Mouse (Mus musculus): ENCODE data around the gene Nfkbib. TPM values are rescaled to one million over a fixed set of nuclear protein-coding genes. Genes with fewer than 3 reads are reported as not detected.
A peak's percentile ranks its signal among the peaks of the same experiment; 100 is the strongest.

Gene Nfkbib
- polyA plus RNA-seq, 1 experiment from 2014 or later, result 50.5 TPM

GRCm38 (mm10) chr7:28719159-28719558 is 48.2 kb downstream of the Nfkbib start:
- no peaks in the 10 kb centered on the region for H3K27me3 ChIP-seq (ENCODE audit: low read depth, poor library complexity, severe bottlenecking)

GRCm38 (mm10) chr7:28717726-28718125 is 49.6 kb downstream of the Nfkbib start:
- no peak for DNase-seq (ENCODE audit: low spot score)
- H3K4me1 ChIP-seq, result peaks cover 31% of the 10 kb centered on the region
- H3K4me3 ChIP-seq, result no peak overlapping the region
- 92% methylated on average over 10 of the region's 10 CpGs for WGBS
- H3K27ac ChIP-seq, result no peak overlapping the region
- H3K36me3 ChIP-seq, result no peaks in the 10 kb centered on the region
- H3K9me3 ChIP-seq (replicated peaks), result no peaks in the 10 kb centered on the region
- no peaks in the 10 kb centered on the region for H3K27me3 ChIP-seq (ENCODE audit: low read depth, poor library complexity, severe bottlenecking)

More at GRCm38 (mm10) chr7:28719159-28719558, 48.2 kb downstream of the Nfkbib start:
- H3K36me3 ChIP-seq, result peaks cover 2% of the 10 kb centered on the region; the same call in 1 of the 2 replicates
- DNase-seq (ENCODE audit: low spot score), result no peak
- H3K9me3 ChIP-seq (replicated peaks), result no peaks in the 10 kb centered on the region; the same call in 1 of the 2 replicates
- peaks cover 31% of the 10 kb centered on the region for H3K4me1 ChIP-seq
- H3K4me3 ChIP-seq, result no peak overlapping the region
- 59% methylated on average over 4 of the region's 4 CpGs for WGBS
- no peak overlapping the region for H3K27ac ChIP-seq

- Histone ChIP-seq H3K27me3 (ENCODE audit: low read depth, poor library complexity, severe bottlenecking) (no peaks in the 10 kb centered on the region), H3K27ac (peak within 1 kb of the TSS; percentile 89), H3K4me3 (peak within 1 kb of the TSS; percentile 64), H3K36me3 (no peaks in the 10 kb centered on the region), H3K9me3 (replicated peaks) (no peaks in the 10 kb centered on the region), H3K4me1 (peaks cover 31% of the 10 kb centered on the region)
- 4% methylated on average over 36 of the region's 36 CpGs for WGBS
- DNase-seq (ENCODE audit: low spot score), result peak; percentile 88
Observed at GRCm38 (mm10) chr7:28716590-28717281, 50.6 kb downstream of the Nfkbib start, which contains the start of gene Fbxo17. Gene Fbxo17, plus strand, starts transcription at chr7:28716804.

GRCm38 (mm10) chr7:28715598-28715997 is 51.7 kb downstream of the Nfkbib start:
- 96% methylated on average over 2 of the region's 2 CpGs for WGBS
- Histone ChIP-seq H3K4me1 (peaks cover 31% of the 10 kb centered on the region), H3K27ac (no peak overlapping the region), H3K4me3 (no peak overlapping the region), H3K36me3 (no peaks in the 10 kb centered on the region), H3K27me3 (ENCODE audit: low read depth, poor library complexity, severe bottlenecking) (no peaks in the 10 kb centered on the region), H3K9me3 (replicated peaks) (no peaks in the 10 kb centered on the region)
- no peak for DNase-seq (ENCODE audit: low spot score)

- no peaks in the 10 kb centered on the region for H3K27me3 ChIP-seq (ENCODE audit: low read depth, poor library complexity, severe bottlenecking)
- no peaks in the 10 kb centered on the region for H3K36me3 ChIP-seq
- H3K4me1 ChIP-seq, result peaks cover 33% of the 10 kb centered on the region
- 88% methylated on average over 5 of the region's 5 CpGs for WGBS
- no peaks in the 10 kb centered on the region for H3K9me3 ChIP-seq (replicated peaks)
- H3K4me3 ChIP-seq, result no peak overlapping the region
- H3K27ac ChIP-seq, result no peak overlapping the region
- DNase-seq (ENCODE audit: low spot score), result no peak
Observed at GRCm38 (mm10) chr7:28714667-28715066, 52.6 kb downstream of the Nfkbib start.

DNA sequence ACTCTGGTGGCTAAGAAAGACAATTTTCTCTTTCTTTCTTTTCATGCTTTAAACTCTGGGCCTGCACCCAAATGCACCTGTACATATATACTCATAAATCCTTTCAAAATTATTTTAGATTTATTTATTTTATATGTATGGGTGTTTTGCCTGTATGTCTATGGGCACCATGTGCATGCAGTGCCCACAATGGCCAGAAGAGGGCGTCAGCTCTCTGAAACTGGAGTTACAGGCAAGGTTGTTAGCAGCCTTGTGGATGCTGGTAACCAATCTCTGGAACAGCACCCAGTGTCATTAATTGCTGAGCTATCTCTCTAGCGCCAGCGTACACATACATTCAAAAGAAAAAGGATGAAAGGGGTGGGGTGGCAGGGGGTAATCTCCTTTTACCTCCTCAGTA is 56.4 kb downstream of the Nfkbib start:
- WGBS, result 70% methylated on average over 3 of the region's 3 CpGs
- Histone ChIP-seq H3K27me3 (ENCODE audit: low read depth, poor library complexity, severe bottlenecking) (no peaks in the 10 kb centered on the region), H3K4me1 (peaks cover 11% of the 10 kb centered on the region), H3K36me3 (no peaks in the 10 kb centered on the region), H3K9me3 (replicated peaks) (no peaks in the 10 kb centered on the region), H3K4me3 (no peak overlapping the region), H3K27ac (no peak overlapping the region)
- no peak for DNase-seq (ENCODE audit: low spot score)

DNA sequence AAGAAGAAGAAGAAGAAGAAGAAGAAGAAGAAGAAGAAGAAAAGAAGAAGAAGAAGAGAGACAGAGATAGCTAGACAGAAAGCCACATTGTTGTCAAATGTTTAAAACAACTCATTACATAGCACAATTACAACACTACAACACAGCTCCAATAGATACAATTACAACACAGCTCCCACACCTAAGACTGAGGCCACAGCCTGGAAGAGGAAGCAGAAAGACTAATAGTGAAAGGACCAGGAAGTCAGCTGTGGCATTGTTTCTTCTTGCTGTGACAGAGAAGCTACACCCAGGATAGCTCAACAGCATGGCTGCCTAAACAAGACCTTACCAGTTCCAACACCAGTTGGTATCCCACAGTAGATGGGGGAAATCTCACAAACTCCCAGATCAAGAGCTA is 57.9 kb downstream of the Nfkbib start:
- 0 out of 2 replicates have a peak, but pooled peaks cover 4% of the 10 kb centered on the region for H3K4me1 ChIP-seq

More for the DNA sequence above, 57.9 kb downstream of the Nfkbib start:
- Histone ChIP-seq H3K4me3 (no peak overlapping the region), H3K27ac (no peak overlapping the region), H3K9me3 (replicated peaks) (no peaks in the 10 kb centered on the region), H3K27me3 (ENCODE audit: low read depth, poor library complexity, severe bottlenecking) (no peaks in the 10 kb centered on the region), H3K36me3 (no peaks in the 10 kb centered on the region)
- DNase-seq (ENCODE audit: low spot score), result no peak

Other genes starting within 250 kb of the Nfkbib start
- not detected in 2 replicates for gene Ifnl3, start 244.7 kb downstream of the Nfkbib start, polyA plus RNA-seq (2016; fragmentation: Nextera tagmentation; extraction: Ambion mirVana)
- not detected in 2 replicates for gene Sycn, start 226.6 kb downstream of the Nfkbib start, polyA plus RNA-seq (2016; fragmentation: Nextera tagmentation; extraction: Ambion mirVana)
- not detected in 2 replicates for gene Nccrp1, start 220.3 kb downstream of the Nfkbib start, polyA plus RNA-seq (2016; fragmentation: Nextera tagmentation; extraction: Ambion mirVana)
- gene Samd4b, start 169.4 kb downstream of the Nfkbib start, polyA plus RNA-seq (2016; fragmentation: Nextera tagmentation; extraction: Ambion mirVana), result 38.2 and 40.2 TPM in 2 replicates
- 64.9 and 69.8 TPM in 2 replicates for gene Pak4, start 169.3 kb downstream of the Nfkbib start, polyA plus RNA-seq (2016; fragmentation: Nextera tagmentation; extraction: Ambion mirVana)
- not detected in 2 replicates for gene Acp7, start 136.2 kb downstream of the Nfkbib start, polyA plus RNA-seq (2016; fragmentation: Nextera tagmentation; extraction: Ambion mirVana)
- 4.7 and 6.3 TPM in 2 replicates for gene Fbxo27, start 74.7 kb downstream of the Nfkbib start, polyA plus RNA-seq (2016; fragmentation: Nextera tagmentation; extraction: Ambion mirVana)
- 12.7 and 16.1 TPM in 2 replicates for gene Fbxo17, start 50.7 kb downstream of the Nfkbib start, polyA plus RNA-seq (2016; fragmentation: Nextera tagmentation; extraction: Ambion mirVana)
- 152 and 186 TPM in 2 replicates for gene Mrps12, start 25.7 kb downstream of the Nfkbib start, polyA plus RNA-seq (2016; fragmentation: Nextera tagmentation; extraction: Ambion mirVana)
- 43.9 and 46.4 TPM in 2 replicates for gene Sars2, start 25.5 kb downstream of the Nfkbib start, polyA plus RNA-seq (2016; fragmentation: Nextera tagmentation; extraction: Ambion mirVana)
- gene Ccer2, start 11.3 kb downstream of the Nfkbib start, polyA plus RNA-seq (2016; fragmentation: Nextera tagmentation; extraction: Ambion mirVana), result not detected in 2 replicates
- 59.8 and 74.5 TPM in 2 replicates for gene Sirt2, start 777 bp downstream of the Nfkbib start, polyA plus RNA-seq (2016; fragmentation: Nextera tagmentation; extraction: Ambion mirVana)
- gene Rinl, start 21.5 kb upstream of the Nfkbib start, polyA plus RNA-seq (2016; fragmentation: Nextera tagmentation; extraction: Ambion mirVana), result 2.7 and 3.0 TPM in 2 replicates
- 335 and 336 TPM in 2 replicates for gene Hnrnpl, start 41.0 kb upstream of the Nfkbib start, polyA plus RNA-seq (2016; fragmentation: Nextera tagmentation; extraction: Ambion mirVana)
- 69.1 and 90.7 TPM in 2 replicates for gene Ech1, start 57.7 kb upstream of the Nfkbib start, polyA plus RNA-seq (2016; fragmentation: Nextera tagmentation; extraction: Ambion mirVana)
- gene Lgals4, start 66.3 kb upstream of the Nfkbib start, polyA plus RNA-seq (2016; fragmentation: Nextera tagmentation; extraction: Ambion mirVana), result 2.7 and 4.1 TPM in 2 replicates
- gene Lgals7, start 96.3 kb upstream of the Nfkbib start, polyA plus RNA-seq (2016; fragmentation: Nextera tagmentation; extraction: Ambion mirVana), result 0.41 and 0.73 TPM in 2 replicates
- 0.44 and 0.48 TPM in 2 replicates for gene Capn12, start 113.9 kb upstream of the Nfkbib start, polyA plus RNA-seq (2016; fragmentation: Nextera tagmentation; extraction: Ambion mirVana)
- 253 and 285 TPM in 2 replicates for gene Actn4, start 194.8 kb upstream of the Nfkbib start, polyA plus RNA-seq (2016; fragmentation: Nextera tagmentation; extraction: Ambion mirVana)
- gene Eif3k, start 214.4 kb upstream of the Nfkbib start, polyA plus RNA-seq (2016; fragmentation: Nextera tagmentation; extraction: Ambion mirVana), result 446 and 467 TPM in 2 replicates
- gene Map4k1, start 214.5 kb upstream of the Nfkbib start, polyA plus RNA-seq (2016; fragmentation: Nextera tagmentation; extraction: Ambion mirVana), result 18.9 and 19.4 TPM in 2 replicates

Measured in limb, embryonic 10.5 days (tissue).